Mouse (Mus musculus): ENCODE data around the gene Evpl.
"Not testable (repeated sequence)": the region's sequence is repeated elsewhere in the genome, so short reads cannot be mapped to it uniquely, and the experiment has no call there.

The Evpl gene

GRCm38 (mm10) chr11:116237742-116238395, at the start of gene Evpl:
Gene Evpl, minus strand, starts transcription at chr11:116238077.
- DNase-seq: no peak

- DNase-seq: no peak
Observed at GRCm38 (mm10) chr11:116287351-116287750, 49.5 kb upstream of the Evpl start.

- DNase-seq: no peak
Observed at GRCm38 (mm10) chr11:116285770-116286191, 47.9 kb upstream of the Evpl start.

- no peak for DNase-seq
Observed at GRCm38 (mm10) chr11:116283982-116284381, 46.1 kb upstream of the Evpl start.

- no peak for DNase-seq
Observed at GRCm38 (mm10) chr11:116282912-116283521, 45.1 kb upstream of the Evpl start.

- DNase-seq: no peak
Observed at GRCm38 (mm10) chr11:116282089-116282488, 44.2 kb upstream of the Evpl start.

- DNase-seq: no peak
Observed at GRCm38 (mm10) chr11:116281671-116282070, 43.8 kb upstream of the Evpl start.

- no peak for DNase-seq
Observed at GRCm38 (mm10) chr11:116280751-116281663, 43.1 kb upstream of the Evpl start, which contains the start of gene Galr2. Gene Galr2, plus strand, starts transcription at chr11:116280939.

- DNase-seq: not testable (repeated sequence)
Observed at GRCm38 (mm10) chr11:116277184-116277583, 39.3 kb upstream of the Evpl start.

- DNase-seq: peak; percentile 94 to 96
Observed at GRCm38 (mm10) chr11:116274045-116274666, 36.3 kb upstream of the Evpl start, which contains the start of gene Srp68. Gene Srp68, minus strand, starts transcription at chr11:116274217.

GRCm38 (mm10) chr11:116273469-116274044, 35.7 kb upstream of the Evpl start:
- DNase-seq: no peak

GRCm38 (mm10) chr11:116272589-116273468, 35.0 kb upstream of the Evpl start:
- DNase-seq: no peak

- no peak for DNase-seq
Observed at GRCm38 (mm10) chr11:116269560-116269959, 31.7 kb upstream of the Evpl start.

- DNase-seq: no peak
Observed at GRCm38 (mm10) chr11:116268313-116268712, 30.4 kb upstream of the Evpl start.

GRCm38 (mm10) chr11:116267637-116268036, 29.8 kb upstream of the Evpl start:
- no peak for DNase-seq

- DNase-seq: no peak
Observed at GRCm38 (mm10) chr11:116265850-116266249, 28.0 kb upstream of the Evpl start.

GRCm38 (mm10) chr11:116265352-116265751, 27.5 kb upstream of the Evpl start:
- no peak for DNase-seq

GRCm38 (mm10) chr11:116260259-116260658, 22.4 kb upstream of the Evpl start:
- DNase-seq: no peak

GRCm38 (mm10) chr11:116259461-116259860, 21.6 kb upstream of the Evpl start:
- DNase-seq: no peak

- DNase-seq: no peak
Observed at GRCm38 (mm10) chr11:116255982-116256675, 18.3 kb upstream of the Evpl start.

All from cerebellum, postnatal 25 days (tissue).